Mouse (Mus musculus) T-cell, adult 2 months (primary cell): ENCODE data around the gene Hk1.

Experiments used
- DNase-seq: peaks from one replicate; pipeline ENCODE4 v3.0.0; 2022; ENCODE audit warnings: low spot score

The Hk1 gene

DNA sequence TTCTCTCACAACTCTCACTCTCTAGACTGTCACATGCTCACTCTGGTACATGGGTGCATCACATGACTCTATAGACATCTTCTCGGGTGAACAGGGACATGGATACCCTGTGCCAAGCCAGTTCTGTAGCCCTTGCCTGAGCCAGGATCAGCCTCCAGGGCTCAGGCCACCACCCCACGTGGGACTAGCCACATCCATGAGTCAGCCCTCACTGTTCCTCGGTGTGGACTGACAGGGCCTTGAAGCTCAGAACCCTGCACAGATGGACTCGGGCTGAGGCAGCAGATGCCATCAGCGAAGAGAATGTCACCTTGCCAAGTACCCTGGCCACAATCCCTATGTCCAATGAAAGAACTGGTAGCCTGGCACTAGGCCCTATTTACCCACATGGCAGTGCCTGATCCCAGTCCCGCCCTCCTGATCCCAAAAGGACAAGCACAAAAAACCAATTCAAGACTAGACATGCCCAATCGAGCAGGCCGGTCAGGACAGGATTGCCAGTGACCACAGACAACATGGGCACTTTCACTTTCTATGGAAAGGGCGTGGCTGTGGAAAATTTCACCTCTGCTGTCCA, 59.2 kb downstream of the Hk1 start:
- DNase-seq = no peak

DNA sequence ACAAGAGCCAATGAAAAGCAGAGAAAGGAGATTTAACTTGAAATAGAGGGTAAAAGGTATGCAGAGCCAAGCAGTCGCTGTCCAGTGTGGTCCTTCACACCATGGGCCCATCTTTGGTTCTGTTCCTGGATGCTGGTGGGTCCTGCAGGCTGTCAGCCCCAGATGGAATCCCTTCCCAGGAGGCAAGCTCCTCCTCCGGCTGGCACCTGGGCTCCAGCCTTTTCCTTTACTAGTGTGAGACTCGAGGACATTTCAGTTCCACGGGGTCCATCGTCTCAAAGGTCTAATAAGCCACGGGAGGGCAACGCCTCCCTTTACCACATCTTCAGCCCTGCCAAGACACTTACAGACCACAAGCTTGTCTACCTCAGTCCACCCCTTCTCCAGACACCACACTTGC, 60.6 kb downstream of the Hk1 start:
- no peak for DNase-seq

DNA sequence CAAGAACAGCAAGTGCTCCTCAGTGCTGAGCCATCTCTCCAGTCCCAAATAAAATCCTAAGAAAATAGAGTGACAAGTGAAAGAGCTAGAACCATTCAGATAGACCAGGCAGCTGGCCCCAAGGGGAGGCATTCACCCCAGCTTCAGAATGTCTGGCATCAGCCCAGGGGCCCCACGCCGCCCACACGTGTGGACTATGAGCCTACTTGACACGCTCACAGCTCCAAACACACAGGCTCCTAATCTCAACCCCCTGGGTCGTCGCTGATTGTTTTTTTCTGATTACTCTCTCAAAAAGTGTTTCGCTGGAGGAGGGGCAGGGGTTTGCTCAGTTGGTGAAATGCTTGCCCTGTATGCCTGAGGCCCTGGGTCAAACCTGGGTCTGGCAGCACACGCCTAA, 63.2 kb downstream of the Hk1 start:
- no peak for DNase-seq

DNA sequence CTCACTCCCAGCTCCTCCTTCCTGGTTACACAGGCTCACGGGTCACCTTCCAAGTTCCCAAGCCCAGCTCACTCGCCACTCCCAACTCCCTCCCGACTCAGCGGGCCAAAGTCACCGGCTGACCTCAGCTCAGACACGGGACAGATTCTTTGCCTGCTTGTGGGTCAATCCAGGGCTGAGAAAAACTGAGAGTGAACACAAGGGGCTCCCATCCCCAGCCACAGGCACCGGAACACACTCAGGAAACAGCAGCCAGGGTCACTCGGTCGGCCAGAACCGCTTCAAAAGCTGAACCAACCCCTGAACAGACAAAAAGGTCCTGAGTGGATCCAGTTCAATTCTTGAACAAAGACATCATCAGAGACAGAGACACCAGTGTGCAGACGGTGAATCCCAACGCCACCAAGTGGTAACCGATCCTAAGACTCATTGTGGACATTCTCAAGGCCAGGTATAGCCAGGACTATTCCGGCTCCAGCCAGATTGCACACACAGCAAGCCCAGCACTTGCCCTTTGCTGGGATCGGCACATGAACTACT, 65.8 kb downstream of the Hk1 start:
- DNase-seq = no peak

DNA sequence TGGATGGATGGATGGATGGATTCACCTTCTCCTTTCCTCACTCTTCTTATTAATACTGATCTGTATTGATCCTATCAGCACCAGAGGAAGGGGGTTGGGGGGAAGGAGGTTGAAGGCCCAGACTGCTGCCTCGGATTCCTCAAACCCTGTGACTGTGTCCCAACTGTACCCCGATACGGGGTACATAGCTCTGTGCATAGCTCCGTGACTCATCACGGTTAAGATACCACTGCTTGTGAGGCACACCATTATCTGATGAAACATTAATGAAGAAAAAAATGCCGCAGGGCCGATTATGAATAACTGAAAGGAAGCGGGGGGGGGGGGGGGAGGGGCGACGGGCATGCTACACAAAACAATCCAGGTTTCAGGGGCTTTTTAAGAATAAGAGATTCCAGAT, 66.6 kb downstream of the Hk1 start:
- no peak for DNase-seq

DNA sequence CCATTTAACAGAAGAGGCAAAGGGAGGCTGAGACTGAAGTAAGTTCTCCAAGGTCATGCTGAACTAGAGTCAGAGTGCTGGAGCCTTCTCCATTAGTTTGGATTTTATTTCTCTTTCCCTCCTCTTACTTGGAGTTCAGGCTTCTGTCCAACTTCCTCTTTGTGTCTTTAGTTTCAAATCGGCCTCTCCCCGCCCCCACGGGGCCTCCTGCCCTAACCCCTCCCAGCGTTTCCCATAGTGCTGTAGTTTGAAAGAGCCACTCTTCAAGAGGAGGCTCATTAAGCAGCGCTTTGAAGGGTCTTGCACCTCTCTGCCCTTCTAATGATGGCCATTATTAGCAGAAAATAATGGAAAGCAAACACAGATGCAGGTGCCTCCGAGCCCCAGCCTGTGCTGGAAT, 68.2 kb downstream of the Hk1 start:
- DNase-seq = no peak

DNA sequence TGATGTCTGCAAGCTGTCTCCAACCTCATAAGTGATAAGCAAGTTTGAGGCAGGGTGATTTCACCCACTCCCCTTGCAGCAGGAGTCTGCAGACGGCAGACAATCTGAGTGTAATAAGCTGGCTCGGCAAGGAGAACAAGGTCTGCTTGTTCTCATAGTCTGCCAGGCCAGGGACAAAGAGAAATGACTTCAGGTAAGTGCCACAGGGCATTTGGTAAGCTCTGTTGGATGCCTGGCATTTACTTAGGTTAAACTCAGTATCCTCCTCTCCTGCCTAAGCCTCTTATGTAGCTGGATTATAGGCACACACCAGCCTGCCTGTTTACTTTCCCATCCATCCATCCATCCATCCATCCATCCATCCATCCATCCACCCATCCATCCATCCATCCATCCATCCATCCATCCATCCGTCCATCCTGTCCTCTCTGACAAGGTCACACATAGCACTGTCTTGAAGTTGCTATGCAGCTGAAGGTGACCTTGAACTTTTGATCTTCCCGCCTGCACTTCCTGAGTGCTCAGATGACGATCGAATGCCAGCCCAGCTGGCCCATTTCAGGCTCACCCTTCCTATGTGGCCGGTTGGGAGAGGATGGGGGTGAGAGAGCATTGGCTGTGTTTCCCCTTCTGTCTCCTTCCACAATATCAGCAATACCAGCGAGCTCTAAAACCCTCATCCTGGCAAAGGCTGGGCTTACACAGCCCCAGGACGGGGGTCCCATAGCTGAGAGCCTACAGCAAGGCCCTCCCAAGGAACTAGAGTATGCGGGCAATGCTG, 69.3 kb downstream of the Hk1 start:
- DNase-seq = no peak

DNA sequence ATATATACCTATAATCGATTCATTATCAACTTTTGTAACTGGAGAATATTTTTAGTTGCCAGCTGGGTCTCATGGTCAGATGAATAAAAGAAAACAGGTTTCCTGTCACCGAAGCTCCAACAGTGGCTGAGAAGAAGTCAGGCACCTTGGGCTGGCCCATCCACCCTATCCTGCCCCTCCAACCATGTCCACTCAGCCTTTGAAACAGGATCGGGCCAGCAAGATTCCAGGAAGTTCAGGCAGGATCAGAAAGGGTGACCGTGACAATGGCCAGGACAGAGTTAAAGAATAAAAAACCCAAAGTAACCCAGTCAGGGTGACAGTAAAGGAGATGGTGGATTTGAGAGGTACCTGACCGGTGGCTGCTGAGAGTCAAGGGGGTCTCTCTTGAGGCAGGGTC, 70.1 kb downstream of the Hk1 start:
- DNase-seq = no peak

DNA sequence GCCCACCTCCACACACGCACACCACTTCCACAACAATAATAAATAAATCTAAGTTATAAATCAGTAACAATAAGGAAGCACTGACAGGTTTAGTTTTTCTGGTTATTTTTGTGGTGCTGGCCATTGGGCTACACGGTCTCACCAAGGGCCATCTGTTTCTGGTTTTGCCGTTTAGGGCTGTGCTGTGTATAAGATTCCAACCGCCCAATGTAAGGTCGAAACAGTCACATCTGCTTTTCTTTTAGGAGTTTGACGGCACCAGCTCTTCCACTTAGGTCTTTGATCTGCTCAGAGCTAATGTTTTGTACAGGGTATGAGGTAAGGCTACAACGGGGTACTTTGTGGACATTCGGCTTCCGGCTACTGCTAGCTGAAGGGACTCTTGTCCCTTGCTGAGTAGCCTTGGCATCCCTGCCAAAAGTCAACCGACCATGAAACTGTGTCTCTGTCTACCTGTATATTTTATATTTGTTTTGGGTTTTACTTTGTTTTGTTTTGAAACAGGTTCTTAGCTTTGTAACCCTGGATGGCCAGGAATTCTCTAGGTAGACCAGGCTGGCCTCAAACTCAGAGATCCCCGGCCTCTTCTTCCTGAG, 70.7 kb downstream of the Hk1 start:
- DNase-seq = no peak

DNA sequence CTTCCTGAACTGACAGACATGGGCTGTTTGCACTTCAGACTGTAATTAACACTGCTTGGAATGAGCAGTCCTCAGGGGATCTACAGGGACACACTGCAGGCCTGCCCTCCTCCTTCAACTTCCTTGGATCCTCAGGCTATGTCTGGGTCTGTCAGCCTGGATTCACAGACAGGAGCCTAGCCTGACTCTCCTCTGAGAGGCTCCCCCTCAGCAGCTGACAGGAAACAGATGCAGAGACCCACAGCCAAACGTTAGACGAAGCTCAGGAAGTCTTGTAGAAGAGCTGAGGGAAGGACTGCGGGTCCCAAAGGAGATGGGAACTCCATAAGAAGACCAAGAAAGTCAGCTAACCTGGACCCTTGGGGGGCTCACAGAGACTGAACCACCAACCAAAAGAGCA, 73.2 kb downstream of the Hk1 start:
- no peak for DNase-seq

DNA sequence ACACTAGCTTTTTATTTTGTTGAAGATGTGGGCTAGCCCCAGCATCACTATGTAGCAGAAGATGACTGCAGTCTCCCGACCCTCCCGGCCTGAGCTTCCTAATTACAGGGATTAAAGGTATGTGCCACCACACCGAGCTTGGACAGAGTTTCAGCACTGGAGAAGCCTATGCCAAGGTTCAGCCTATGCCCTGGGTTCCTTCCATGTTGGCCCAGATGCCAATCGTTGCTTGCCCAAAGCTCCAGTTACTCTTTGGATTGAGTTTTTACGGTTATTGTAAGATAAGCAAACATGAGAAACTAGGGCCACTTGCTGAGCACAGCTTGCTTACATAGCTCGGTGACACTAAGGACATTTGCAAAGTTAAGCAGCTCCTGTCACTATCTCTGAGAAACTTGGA, 74.6 kb downstream of the Hk1 start:
- no peak for DNase-seq

DNA sequence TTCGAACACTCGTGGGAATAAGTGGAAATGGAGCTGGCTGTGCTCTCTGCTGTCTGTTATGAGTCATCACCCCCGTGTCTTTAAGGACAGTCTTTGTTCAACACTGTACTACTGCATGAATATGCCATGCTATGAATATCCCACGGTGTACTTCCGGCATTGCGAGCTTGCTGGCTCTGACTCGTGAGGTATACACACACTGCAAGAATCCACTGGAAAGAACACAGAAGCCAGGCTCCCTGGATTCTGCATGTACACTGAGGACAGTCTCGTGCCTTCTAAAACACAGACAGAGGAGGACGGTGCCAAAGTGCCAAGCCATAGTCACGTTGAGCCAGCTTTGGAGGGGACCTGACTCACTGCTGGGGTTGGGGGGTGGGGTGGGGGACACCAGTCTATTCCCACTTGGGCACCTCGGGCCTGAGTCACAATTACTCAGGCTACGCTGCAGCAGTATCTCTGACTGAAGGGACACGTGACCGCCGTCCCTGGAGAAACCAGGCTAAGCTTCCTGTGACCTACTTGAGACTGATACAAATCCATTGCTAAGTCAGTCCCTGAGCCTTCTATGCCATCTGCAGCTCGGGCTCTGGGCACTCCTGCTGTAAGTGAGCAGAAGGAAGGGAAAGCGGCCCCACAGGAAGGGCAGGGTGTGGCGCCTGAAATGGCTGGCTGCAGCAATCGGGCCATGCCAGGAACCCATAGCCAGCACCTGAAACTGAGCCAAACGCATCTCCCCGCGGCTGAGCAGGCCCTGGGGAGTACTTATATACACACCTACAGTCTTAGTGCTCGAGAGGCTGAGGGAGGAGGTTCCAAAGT, 79.5 kb downstream of the Hk1 start:
- no peak for DNase-seq

DNA sequence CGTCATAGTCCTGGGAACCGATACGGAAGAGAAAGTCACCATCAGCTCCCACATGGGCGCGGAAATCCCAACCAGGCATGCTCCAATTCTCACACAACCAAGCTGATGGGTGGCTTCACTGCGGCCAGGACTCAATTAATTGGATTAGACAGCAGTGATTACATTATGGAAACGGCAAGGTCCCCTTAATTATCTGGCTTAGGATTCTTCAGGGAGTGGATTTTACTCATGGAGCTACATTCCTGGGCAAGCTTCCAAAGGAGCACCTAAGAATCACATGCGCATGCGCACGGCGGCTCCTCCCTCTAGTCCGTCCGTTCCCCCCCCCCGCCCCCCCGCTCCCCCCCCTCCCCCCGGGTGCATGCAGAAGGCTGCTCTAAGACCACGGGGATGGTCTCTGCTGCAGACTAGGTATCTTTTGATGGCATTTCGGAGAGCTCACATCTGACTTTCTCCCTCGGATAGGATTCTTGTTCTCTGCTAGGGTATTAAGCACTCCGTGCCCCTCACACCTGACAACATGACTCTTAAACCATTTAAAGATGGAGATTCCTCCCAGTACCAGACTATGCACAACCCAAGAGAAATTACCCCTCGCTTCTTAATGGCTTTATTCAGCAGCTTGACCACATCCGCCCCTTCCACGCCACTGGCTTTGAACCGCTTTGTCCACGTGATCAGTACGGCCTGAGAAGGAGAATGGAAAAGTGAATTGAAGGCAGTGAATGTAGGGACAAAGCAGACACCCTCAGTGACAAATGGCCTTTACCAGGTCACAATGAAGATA, 83.4 kb downstream of the Hk1 start:
- no peak for DNase-seq

DNA sequence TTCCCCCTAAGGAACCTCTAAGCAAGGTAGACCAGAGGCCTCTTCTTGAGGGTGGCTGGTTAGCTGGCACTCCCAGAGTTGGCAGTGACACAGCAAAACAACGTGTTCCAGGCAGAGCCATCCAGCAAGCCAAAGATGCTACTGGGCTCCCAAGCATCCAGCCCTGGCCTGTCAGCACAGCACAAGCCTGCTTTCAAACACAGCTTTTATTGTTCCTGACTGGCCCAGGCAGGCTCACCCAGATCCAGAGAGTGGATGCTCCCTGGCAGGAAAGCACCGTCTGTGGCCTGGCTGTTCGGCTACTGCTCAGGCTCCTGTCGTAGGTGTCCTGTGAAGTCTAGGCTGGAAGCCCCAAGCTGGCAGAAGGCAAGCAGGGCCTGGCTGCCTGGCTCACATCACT, 85.6 kb downstream of the Hk1 start:
- DNase-seq = no peak

DNA sequence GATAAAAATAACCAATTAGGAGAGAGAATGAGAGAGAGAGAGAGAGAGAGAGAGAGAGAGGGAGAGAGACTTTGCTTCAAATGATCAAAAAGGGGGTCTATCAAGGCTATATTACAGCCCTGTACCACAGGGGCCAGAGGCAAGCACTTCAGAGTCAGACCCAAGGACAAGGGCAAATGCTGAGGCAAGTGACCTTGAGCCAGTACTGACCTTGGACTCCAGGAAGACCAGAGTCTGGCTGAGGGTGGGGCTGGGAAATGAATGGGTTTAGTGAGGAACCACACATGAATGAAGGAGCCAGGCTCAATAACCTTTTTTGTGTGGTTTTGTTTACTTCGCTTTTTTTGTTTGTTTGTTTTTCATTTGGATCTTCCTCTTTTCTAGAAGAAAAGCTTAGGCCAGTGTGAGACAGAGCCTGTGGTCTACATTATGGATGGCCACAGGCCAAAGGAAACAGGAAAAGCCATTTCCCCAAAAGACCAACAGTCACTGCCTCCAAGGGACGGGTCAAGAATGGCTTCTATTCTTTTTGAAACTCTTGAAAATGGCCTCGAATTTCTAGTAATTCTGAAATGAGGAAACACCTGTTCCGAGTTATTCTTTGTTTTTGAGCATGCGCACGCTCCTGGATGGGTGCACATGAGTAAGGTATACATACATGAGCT, 92.1 kb downstream of the Hk1 start:
- no peak for DNase-seq

DNA sequence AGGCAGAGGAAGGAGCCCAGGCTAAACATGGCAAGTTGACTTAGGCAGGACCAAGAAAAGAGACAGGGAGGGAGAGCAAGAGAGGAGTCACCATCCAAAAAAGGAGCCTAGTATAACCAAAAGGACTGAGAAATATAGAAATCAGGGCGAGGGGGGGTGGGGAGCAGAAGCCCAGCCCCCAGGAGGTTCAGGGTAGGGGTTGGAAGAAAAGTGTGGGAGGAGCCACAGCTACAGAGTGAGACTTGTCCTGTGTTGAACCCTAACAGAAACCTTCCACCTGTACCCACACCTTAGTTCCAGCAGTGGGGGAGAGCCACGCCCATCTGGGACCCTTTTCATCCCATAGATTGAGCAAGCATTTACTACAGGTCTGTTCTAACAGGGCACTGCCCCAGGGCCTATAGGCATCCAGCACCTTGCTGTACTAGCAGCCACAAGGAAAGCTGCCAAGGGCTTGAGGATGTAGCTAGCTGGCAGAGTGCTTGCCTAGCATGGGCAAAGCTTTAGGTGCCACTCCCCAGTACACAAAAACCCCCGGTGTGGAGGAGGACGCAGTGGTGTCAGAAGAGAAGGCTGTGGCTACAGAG, 96.4 kb downstream of the Hk1 start:
- no peak for DNase-seq

DNA sequence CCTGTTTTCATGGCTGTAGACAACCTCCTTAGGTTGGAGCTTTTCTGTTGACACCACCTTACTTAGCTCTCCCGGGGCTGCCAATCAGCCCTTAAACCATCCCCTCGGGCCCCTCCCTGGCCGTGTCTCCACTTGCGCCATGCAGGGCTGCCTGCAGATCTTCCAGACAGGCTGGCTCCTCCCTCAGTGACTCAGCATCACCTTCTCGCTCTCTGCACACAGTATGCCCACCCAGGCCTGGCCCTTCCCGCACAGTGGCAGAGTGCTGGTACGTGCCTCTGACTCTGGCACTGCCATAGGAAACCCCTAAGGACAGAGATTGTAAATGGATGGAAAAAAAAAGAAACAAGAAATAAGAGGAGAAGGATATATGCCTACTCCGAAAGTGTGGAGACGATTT, 96.9 kb downstream of the Hk1 start:
- no peak for DNase-seq

DNA sequence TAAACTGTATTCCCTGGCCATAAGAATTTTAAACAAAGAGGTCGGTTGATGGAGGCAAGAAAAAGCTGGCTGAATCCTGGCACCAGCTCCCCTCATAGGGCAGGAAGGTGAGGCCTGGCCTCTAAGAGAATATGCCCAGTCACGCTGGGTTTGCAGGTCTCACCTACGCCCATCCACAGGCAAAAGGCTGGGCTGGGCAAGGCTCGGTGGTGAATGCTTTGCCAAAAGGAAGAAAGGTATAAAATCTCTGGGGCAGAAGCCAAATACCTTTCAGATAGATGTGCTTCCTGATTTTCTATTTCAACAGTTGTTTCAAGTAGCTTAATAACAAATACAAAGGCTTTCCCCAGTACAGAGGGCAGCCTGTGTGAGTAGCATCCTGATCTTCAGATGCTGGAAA, 100.0 kb downstream of the Hk1 start:
- no peak for DNase-seq

DNA sequence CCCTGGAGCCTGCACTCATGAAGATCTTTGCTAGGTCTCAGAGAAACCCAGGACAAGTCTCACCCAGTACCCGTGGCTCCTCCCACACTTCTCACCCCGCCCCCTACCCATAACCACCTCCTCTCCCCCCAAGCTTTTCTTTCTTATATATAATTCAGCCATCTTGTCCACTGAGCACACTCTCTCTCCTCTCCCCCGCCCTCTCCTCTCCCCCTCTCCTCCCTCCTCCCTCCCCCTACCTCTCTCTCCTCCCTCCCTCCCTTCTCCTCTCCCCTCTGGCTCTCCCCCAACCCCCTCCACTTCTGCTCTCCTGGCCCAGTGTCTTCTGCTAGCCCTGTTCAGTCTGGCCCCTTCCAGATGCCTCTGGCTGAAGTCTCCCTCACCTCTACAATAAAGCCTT, 100.6 kb downstream of the Hk1 start:
- DNase-seq = no peak

DNA sequence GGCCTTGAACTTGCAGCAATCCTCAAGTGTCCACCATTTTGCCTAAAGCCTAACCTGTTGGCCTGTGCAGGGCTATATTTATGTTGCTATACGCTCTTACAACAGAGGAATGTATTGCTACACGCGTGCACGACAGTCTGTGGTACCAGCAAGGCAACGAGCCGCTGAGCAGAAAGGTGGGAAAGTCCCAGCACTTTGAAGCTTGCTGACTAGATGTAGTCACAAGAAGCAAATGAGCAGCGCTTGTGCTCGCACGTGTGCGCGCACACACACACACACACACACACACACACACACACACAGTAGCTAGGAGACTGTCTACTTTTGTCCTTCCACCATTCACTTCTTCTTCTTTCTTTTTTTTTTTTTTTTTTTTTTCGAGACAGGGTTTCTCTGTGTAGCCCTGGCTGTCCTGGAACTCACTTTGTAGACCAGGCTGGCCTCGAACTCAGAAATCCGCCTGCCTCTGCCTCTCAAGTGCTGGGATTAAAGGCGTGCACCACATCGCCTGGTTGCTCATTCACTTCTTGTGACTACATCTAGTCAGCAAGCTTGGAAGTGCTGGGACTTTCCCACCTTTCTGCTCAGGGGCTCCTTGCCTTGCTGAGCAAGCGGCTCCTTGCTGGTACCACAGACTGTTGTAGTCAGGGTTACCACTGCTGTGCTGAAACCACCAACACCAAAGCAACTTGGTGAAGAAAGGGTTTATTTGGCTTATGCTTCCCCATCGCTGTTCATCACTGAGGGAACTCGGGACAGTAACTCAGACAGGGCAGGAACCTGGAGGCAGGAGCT, 102.0 kb downstream of the Hk1 start:
- no peak for DNase-seq
